Mouse (Mus musculus): Measurements from ENCODE around the gene Tsen54. TPM values are rescaled to one million over a fixed set of nuclear protein-coding genes. Genes with fewer than 3 reads are reported as not detected.

The Tsen54 gene
- total RNA-seq, 1 experiment: 63.6 TPM

DNA sequence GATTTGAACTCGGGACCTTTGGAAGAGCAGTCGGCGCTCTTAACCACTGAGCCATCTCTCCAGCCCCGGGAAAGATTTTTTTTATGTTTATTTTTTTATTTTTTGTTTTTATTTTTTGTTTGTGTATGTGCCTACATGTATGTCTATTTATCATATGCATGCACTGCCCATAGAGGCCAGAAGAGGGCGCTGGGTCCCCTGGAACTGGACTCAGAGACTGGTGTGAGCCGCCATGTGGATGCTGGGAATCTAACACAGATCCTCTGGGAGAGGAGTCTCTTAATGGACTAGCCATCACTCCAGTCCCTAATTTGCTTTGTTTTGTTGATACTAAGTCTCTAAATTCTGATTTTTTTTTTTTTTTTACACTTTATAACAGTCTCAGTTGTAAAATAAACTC lies 26.5 kb downstream of the Tsen54 start:
- Histone ChIP-seq H3K27ac (ENCODE audit: insufficient read depth, low read depth, low read length, poor library complexity, severe bottlenecking) (peak overlapping the region; percentile 87; the same call in 1 of the 2 replicates), H3K9ac (ENCODE audit: insufficient read depth, low read depth, low read length, poor library complexity, severe bottlenecking) (no peak overlapping the region), H3K4me1 (ENCODE audit: control insufficient read depth in 2 of 2, insufficient read depth in 2 of 2, low read length in 2 of 2, poor library complexity in 1 of 2) (peaks cover 25 to 72% of the 10 kb centered on the region in 2 experiments), H3K4me3 (ENCODE audit: insufficient read depth in 1 of 2, low read depth in 1 of 2, low read length in 2 of 2, poor library complexity in 1 of 2, severe bottlenecking in 1 of 2) (no peak overlapping the region), H3K9me3 (ENCODE audit: control insufficient read depth, insufficient read depth, low read depth, low read length) (no peaks in the 10 kb centered on the region), H3K36me3 (ENCODE audit: control insufficient read depth, insufficient read depth, low read length, poor library complexity, severe bottlenecking) (peaks cover 20% of the 10 kb centered on the region; the same call in 1 of the 2 replicates)
- peak; percentile 63 for DNase-seq (ENCODE audit: low read depth, low spot score)
- in situ Hi-C loops (cut with MboI; ENCODE audit: low sequenced_read_pairs in 2 of 2, unreplicated experiment in 2 of 2): no loop called here
- TF ChIP-seq HCFC1 (IDR thresholded peaks at IDR 0.05; ENCODE audit: borderline replicate concordance, insufficient read depth, low read length) (no peak), ZC3H11A (IDR thresholded peaks at IDR 0.05; ENCODE audit: borderline replicate concordance, low read depth, low read length) (0 out of 2 replicates have a peak, but pooled peaks have one; percentile 0)

DNA sequence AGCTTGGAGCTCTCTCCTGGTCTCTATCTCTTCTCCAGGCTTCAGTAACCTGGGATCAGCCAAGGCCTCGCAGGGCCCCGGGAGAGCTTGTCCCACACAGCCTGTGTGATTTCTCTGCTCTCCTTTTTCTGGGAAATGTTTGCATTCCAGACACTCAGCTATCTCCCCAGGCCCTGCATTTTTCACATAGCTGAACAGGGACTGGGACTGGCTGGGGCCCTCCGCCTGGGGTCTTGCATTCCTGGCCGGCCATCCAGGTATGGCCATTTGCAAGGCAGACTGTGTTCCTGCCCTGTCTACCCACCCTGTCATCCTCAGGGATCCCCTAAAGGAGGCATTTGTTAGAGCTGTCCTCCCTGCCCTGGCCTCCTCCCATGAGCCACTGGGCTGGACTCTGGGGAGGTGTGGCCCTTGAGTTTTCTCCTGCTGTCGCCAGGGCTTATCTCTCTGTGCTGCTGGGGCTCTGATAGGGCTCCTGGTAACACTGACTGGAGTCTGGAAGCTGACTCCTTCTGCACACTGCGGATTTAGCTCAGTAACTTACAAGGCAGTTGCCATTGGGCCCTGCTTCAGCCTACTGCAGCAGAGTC lies 27.5 kb downstream of the Tsen54 start:
- H3K36me3 ChIP-seq (ENCODE audit: control insufficient read depth, insufficient read depth, low read length, poor library complexity, severe bottlenecking): peaks cover 20% of the 10 kb centered on the region; the same call in 1 of the 2 replicates
- H3K9me3 ChIP-seq (ENCODE audit: control insufficient read depth, insufficient read depth, low read depth, low read length): no peaks in the 10 kb centered on the region
- no peak overlapping the region; a peak in 1 of 4 replicates for H3K4me3 ChIP-seq (ENCODE audit: insufficient read depth in 1 of 2, low read depth in 1 of 2, low read length in 2 of 2, poor library complexity in 1 of 2, severe bottlenecking in 1 of 2)
- H3K27ac ChIP-seq (ENCODE audit: insufficient read depth, low read depth, low read length, poor library complexity, severe bottlenecking): peak overlapping the region; percentile 87
- in situ Hi-C loops (cut with MboI; ENCODE audit: low sequenced_read_pairs in 2 of 2, unreplicated experiment in 2 of 2): no loop called here
- TF ChIP-seq HCFC1 (IDR thresholded peaks at IDR 0.05; ENCODE audit: borderline replicate concordance, insufficient read depth, low read length) (no peak), MAFK (IDR thresholded peaks at IDR 0.05; ENCODE audit: insufficient read depth, low read depth, low read length) (no peak), ZC3H11A (IDR thresholded peaks at IDR 0.05; ENCODE audit: borderline replicate concordance, low read depth, low read length) (no peak), CHD2 (IDR thresholded peaks at IDR 0.05; ENCODE audit: low read depth, low read length) (0 out of 2 replicates have a peak, but pooled peaks have one; percentile 52)
- H3K4me1 ChIP-seq (ENCODE audit: control insufficient read depth in 2 of 2, insufficient read depth in 2 of 2, low read length in 2 of 2, poor library complexity in 1 of 2): peaks cover 24 to 62% of the 10 kb centered on the region in 2 experiments
- peak; percentile 57 for DNase-seq (ENCODE audit: low read depth, low spot score)
- peak overlapping the region; percentile 19; the same call in 1 of the 2 replicates for H3K9ac ChIP-seq (ENCODE audit: insufficient read depth, low read depth, low read length, poor library complexity, severe bottlenecking)

- no peaks in the 10 kb centered on the region for H3K9me3 ChIP-seq (ENCODE audit: control insufficient read depth, insufficient read depth, low read depth, low read length)
- TF ChIP-seq ZNF384 (IDR thresholded peaks at IDR 0.05; ENCODE audit: low read depth, low read length): no peak
- TF ChIP-seq MAFK (IDR thresholded peaks at IDR 0.05; ENCODE audit: insufficient read depth, low read depth, low read length): no peak
- no peak for TF ChIP-seq ZC3H11A (IDR thresholded peaks at IDR 0.05; ENCODE audit: borderline replicate concordance, low read depth, low read length)
- TF ChIP-seq CHD2 (IDR thresholded peaks at IDR 0.05; ENCODE audit: low read depth, low read length): no peak
- TF ChIP-seq HCFC1 (IDR thresholded peaks at IDR 0.05; ENCODE audit: borderline replicate concordance, insufficient read depth, low read length): no peak
- DNase-seq (ENCODE audit: low read depth, low spot score): peak; percentile 34
- in situ Hi-C loops (cut with MboI; ENCODE audit: low sequenced_read_pairs in 2 of 2, unreplicated experiment in 2 of 2): no loop called here
- H3K4me3 ChIP-seq (ENCODE audit: insufficient read depth in 1 of 2, low read depth in 1 of 2, low read length in 2 of 2, poor library complexity in 1 of 2, severe bottlenecking in 1 of 2): no peak overlapping the region; a peak in 1 of 4 replicates
- peak overlapping the region; percentile 14; the same call in 1 of the 2 replicates for H3K27ac ChIP-seq (ENCODE audit: insufficient read depth, low read depth, low read length, poor library complexity, severe bottlenecking)
- peaks cover 19% of the 10 kb centered on the region; the same call in 1 of the 2 replicates for H3K36me3 ChIP-seq (ENCODE audit: control insufficient read depth, insufficient read depth, low read length, poor library complexity, severe bottlenecking)
- H3K9ac ChIP-seq (ENCODE audit: insufficient read depth, low read depth, low read length, poor library complexity, severe bottlenecking): peak overlapping the region; percentile 9; the same call in 1 of the 2 replicates
- H3K4me1 ChIP-seq (ENCODE audit: control insufficient read depth in 2 of 2, insufficient read depth in 2 of 2, low read length in 2 of 2, poor library complexity in 1 of 2): peaks cover 21 to 51% of the 10 kb centered on the region in 2 experiments
These were observed 28.8 kb downstream of the Tsen54 start for GRCm38 (mm10) chr11:115843141-115843890.

DNA sequence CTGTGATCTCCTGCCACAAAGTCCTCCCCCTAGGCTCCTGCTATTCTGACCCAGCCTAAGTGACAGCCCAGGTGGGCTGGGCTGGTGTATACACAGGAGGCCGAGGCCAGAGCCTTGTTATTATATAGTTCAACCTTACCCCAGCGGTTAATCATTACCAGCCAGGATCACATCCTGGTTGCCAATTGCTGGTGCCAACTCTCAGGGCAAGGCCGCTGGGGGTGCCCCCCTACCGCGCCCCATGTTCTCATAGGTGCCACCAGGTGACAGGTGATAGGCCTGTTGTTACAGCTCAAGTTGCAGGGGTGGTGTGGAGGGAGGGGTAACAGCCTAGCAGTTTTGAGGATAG lies 29.3 kb downstream of the Tsen54 start:
- no peak for DNase-seq (ENCODE audit: low read depth, low spot score)
- H3K4me1 ChIP-seq (ENCODE audit: control insufficient read depth in 2 of 2, insufficient read depth in 2 of 2, low read length in 2 of 2, poor library complexity in 1 of 2): peaks cover 21 to 45% of the 10 kb centered on the region in 2 experiments
- H3K36me3 ChIP-seq (ENCODE audit: control insufficient read depth, insufficient read depth, low read length, poor library complexity, severe bottlenecking): peaks cover 19% of the 10 kb centered on the region; the same call in 1 of the 2 replicates
- H3K4me3 ChIP-seq (ENCODE audit: insufficient read depth in 1 of 2, low read depth in 1 of 2, low read length in 2 of 2, poor library complexity in 1 of 2, severe bottlenecking in 1 of 2): no peak overlapping the region
- in situ Hi-C loops (cut with MboI; ENCODE audit: low sequenced_read_pairs in 2 of 2, unreplicated experiment in 2 of 2): no loop called here
- no peak for TF ChIP-seq MAFK (IDR thresholded peaks at IDR 0.05; ENCODE audit: insufficient read depth, low read depth, low read length)
- TF ChIP-seq CHD2 (IDR thresholded peaks at IDR 0.05; ENCODE audit: low read depth, low read length): no peak
- TF ChIP-seq ZNF384 (IDR thresholded peaks at IDR 0.05; ENCODE audit: low read depth, low read length): no peak
- TF ChIP-seq ZC3H11A (IDR thresholded peaks at IDR 0.05; ENCODE audit: borderline replicate concordance, low read depth, low read length): no peak
- TF ChIP-seq HCFC1 (IDR thresholded peaks at IDR 0.05; ENCODE audit: borderline replicate concordance, insufficient read depth, low read length): no peak
- H3K9ac ChIP-seq (ENCODE audit: insufficient read depth, low read depth, low read length, poor library complexity, severe bottlenecking): no peak overlapping the region
- no peak overlapping the region for H3K27ac ChIP-seq (ENCODE audit: insufficient read depth, low read depth, low read length, poor library complexity, severe bottlenecking)
- no peaks in the 10 kb centered on the region for H3K9me3 ChIP-seq (ENCODE audit: control insufficient read depth, insufficient read depth, low read depth, low read length)

All from ES-E14 (cell line).